Mouse (Mus musculus) spleen, adult 2 months (tissue): ENCODE results near the gene Rorc. TPM values are rescaled to one million over a fixed set of nuclear protein-coding genes. Genes with fewer than 3 reads are reported as not detected.

Source experiments
- DNase-seq, 2 experiments: peaks; one replicate each; pipeline versions ENCODE4 v3.0.0 to v3.0.0-alpha.2; 2012 to 2021; ENCODE audit warnings: low spot score in 2 of 2, low read depth in 1 of 2
- H3K27ac ChIP-seq: fragments of 200-500 bp; 2 replicates; pipeline ENCODE4 v1.5.1; 2012; ENCODE audit warnings: low read length, inconsistent platforms; ENCODE audit not compliant: insufficient read depth
- H3K27me3 ChIP-seq: fragments of 200-500 bp; 2 replicates; pipeline ENCODE4 v1.6.1; 2012; ENCODE audit warnings: mild to moderate bottlenecking, moderate library complexity, low read length, inconsistent platforms; ENCODE audit not compliant: control insufficient read depth, insufficient read depth
- H3K36me3 ChIP-seq: fragments of 200-500 bp; 2 replicates; pipeline ENCODE4 v1.6.1; 2012; ENCODE audit warnings: mild to moderate bottlenecking, low read length, inconsistent platforms; ENCODE audit not compliant: control insufficient read depth, insufficient read depth
- H3K4me1 ChIP-seq: fragments of 200-500 bp; 2 replicates; pipeline ENCODE4 v1.6.1; 2011; ENCODE audit warnings: inconsistent platforms; ENCODE audit not compliant: control insufficient read depth, insufficient read depth, insufficient read length
- H3K4me3 ChIP-seq: fragments of 200-500 bp; 2 replicates; pipeline ENCODE4 v1.5.1; 2011; ENCODE audit warnings: mild to moderate bottlenecking, inconsistent platforms; ENCODE audit not compliant: insufficient read depth, insufficient read length; ENCODE audit errors: extremely low read depth
- CTCF ChIP-seq: fragments of 200-500 bp; IDR thresholded peaks from 2 replicates; pipeline ENCODE4 v1.5.1; 2011; ENCODE audit warnings: mild to moderate bottlenecking, inconsistent platforms; ENCODE audit not compliant: insufficient read depth, insufficient read length, insufficient replicate concordance; ENCODE audit errors: extremely low read depth
- POLR2A ChIP-seq: fragments of 200-500 bp; IDR thresholded peaks from 2 replicates; pipeline ENCODE4 v1.6.1; 2011; ENCODE audit warnings: low read depth, low read length, inconsistent platforms
- WGBS: fragments of 180-500 bp; shearing (Covaris S2); methylation state at CpG from one replicate; pipeline ENCODE4 v1.1.7; 2018; 5-methylcytosine and 5-hydroxymethylcytosine counted together
- polyA plus RNA-seq: library from polyadenylated mRNA; depleted of rRNA; stranded (reverse); fragments of >200 nt; gene quantifications from 2 replicates; pipeline ENCODE4 v1.2.3, GENCODE M21; 2012

Rorc gene
- polyA plus RNA-seq, 1 experiment = 1.1 TPM

DNA sequence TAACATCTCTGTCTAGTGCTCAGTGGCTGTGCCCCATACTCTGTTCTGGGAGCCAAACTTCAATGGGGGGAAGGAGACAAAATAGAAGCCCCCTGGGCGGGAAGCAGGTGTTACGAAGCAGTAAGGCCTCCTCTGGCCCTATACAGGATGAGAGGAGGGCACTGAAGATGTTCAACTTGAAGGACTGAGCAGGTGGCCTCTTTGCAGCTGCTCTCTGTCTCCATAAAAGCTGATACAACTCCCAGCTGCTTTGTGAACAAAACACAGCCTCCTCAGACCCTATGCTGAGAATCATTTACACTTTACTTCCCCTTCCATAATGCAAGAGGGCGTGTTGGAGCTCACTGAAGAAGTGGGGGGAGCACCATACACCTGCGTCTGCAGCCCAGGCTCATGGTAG, 14.1 kb downstream of the Rorc start:
- no peak for DNase-seq
- TF ChIP-seq POLR2A = no peak
- TF ChIP-seq CTCF = no peak
- H3K4me3 ChIP-seq = no peak overlapping the region
- no peak overlapping the region for H3K27ac ChIP-seq
- H3K27me3 ChIP-seq = no peaks in the 10 kb centered on the region
- 40% methylated on average over 4 of the region's 4 CpGs for WGBS
- H3K36me3 ChIP-seq = no peaks in the 10 kb centered on the region
- no peaks in the 10 kb centered on the region for H3K4me1 ChIP-seq

DNA sequence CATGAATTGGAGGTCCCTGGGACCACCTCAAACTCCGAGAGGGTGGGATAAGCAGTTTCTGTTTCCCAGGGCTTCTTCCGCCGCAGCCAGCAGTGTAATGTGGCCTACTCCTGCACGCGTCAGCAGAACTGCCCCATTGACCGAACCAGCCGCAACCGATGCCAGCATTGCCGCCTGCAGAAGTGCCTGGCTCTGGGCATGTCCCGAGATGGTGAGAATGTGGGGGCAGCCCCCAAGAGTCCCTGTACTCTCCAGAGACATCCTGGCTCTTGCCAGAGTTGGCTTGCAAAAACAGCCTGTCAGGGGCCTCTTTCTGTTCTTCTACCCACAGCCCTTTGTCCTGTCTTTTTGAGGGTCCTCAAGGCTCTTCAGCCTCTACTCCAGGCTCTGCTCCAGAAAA, 14.8 kb downstream of the Rorc start:
- no peak for DNase-seq
- 85% methylated on average over 10 of the region's 10 CpGs for WGBS
- no peaks in the 10 kb centered on the region for H3K4me1 ChIP-seq
- H3K27me3 ChIP-seq = no peaks in the 10 kb centered on the region
- H3K36me3 ChIP-seq = no peaks in the 10 kb centered on the region
- TF ChIP-seq POLR2A (no peak), CTCF (no peak)
- no peak overlapping the region for H3K27ac ChIP-seq
- H3K4me3 ChIP-seq = no peak overlapping the region

DNA sequence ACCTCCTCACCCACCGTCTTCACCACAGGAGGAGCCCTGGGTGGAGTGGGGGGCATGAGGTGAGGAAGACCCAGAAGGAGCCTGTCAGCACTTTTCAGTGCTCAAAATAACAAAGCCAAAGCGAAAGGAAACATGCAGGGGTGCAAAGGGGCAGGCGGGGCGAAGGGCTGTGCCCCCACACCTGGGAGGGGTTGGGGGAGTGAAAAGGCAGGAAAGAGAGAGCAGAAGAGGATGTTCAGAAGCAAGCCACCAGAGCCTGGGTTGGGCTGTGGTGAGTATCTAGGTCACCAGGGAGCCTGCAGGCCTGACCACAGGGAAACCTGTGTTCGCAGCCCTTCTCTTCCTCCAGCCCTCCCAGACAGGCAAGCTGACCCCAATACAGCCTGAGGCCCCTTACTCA, 15.5 kb downstream of the Rorc start:
- 13% methylated on average over 5 of the region's 5 CpGs for WGBS
- Histone ChIP-seq H3K4me3 (no peak overlapping the region), H3K27ac (no peak overlapping the region), H3K27me3 (no peaks in the 10 kb centered on the region), H3K36me3 (no peaks in the 10 kb centered on the region), H3K4me1 (no peaks in the 10 kb centered on the region)
- no peak for DNase-seq
- TF ChIP-seq POLR2A (no peak), CTCF (no peak)

DNA sequence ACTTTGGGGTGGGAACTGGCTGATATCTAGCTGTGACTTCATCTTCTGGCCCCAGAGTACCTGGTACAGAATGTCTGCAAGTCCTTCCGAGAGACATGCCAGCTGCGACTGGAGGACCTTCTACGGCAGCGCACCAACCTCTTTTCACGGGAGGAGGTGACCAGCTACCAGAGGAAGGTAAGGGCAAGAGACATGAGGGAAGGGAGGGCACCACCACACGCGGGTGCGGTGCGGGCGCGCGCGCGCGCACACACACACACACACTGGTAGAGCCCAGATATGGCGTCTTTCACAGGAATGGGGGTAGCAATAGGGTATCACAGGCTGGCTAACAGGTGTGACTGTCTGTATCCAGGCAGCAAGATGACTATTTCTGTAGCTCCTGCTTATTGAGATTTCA, 16.8 kb downstream of the Rorc start:
- no peaks in the 10 kb centered on the region for H3K27me3 ChIP-seq
- 91% methylated on average over 16 of the region's 16 CpGs for WGBS
- no peak for TF ChIP-seq POLR2A
- TF ChIP-seq CTCF = no peak
- H3K4me3 ChIP-seq = no peak overlapping the region
- H3K4me1 ChIP-seq = no peaks in the 10 kb centered on the region
- H3K36me3 ChIP-seq = no peaks in the 10 kb centered on the region
- no peak for DNase-seq
- no peak overlapping the region for H3K27ac ChIP-seq

DNA sequence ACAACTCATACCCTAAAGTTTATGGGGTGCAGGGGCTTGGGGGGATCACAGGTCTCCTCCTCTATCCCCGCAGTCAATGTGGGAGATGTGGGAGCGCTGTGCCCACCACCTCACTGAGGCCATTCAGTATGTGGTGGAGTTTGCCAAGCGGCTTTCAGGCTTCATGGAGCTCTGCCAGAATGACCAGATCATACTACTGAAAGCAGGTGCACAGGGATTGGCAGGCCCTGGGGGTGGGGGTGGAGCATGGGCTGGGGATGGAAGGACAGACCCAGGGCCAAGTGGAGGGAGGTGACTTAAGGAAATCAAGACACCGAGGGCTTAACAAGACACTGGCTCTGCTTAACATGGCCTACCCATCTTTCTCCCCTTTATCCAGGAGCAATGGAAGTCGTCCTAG, 18.4 kb downstream of the Rorc start:
- Histone ChIP-seq H3K4me3 (no peak overlapping the region), H3K36me3 (no peaks in the 10 kb centered on the region), H3K27ac (no peak overlapping the region), H3K27me3 (no peaks in the 10 kb centered on the region), H3K4me1 (no peaks in the 10 kb centered on the region)
- WGBS = 89% methylated on average over 5 of the region's 5 CpGs
- TF ChIP-seq POLR2A (no peak), CTCF (no peak)
- no peak for DNase-seq

DNA sequence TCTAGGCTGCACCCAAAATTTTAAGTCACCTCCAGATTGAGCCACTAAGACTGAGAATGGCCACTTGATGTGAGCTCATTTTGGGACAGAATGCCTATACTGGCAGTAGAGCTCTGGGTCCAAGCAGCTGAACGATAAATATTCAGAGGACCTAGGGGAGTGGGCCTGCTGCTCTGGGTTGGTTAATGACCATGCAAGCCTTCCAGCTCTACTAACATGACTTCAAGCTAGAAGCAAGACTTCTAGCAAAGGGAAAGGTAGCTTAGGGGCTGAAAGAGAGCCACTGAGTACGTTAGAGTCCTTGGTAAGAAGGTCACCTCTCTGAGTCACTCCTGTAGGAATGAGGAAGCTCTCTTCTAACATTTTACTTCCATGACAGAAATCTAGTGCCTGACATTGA, 19.5 kb downstream of the Rorc start:
- no peak for TF ChIP-seq CTCF
- no peak for TF ChIP-seq POLR2A
- WGBS = 81% methylated on average over 2 of the region's 2 CpGs

DNA sequence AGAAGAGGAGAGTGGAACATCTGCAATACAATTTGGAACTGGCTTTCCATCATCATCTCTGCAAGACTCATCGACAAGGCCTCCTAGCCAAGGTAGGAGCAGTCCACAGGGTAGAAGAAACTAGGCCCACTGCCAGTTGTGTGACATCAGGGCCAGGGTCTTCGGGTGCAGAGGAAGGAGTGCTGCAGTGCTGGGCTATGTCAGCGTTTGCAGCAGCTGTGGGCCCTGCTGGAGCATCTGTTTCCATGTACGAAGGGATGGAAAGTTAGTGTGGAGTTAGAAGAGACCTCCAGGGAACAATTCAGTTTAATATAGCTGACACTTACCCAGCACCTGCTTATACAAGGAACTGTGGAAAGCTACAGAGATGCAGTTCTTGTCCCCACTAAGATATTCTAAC, 20.5 kb downstream of the Rorc start:
- Histone ChIP-seq H3K36me3 (no peaks in the 10 kb centered on the region), H3K4me1 (no peaks in the 10 kb centered on the region), H3K4me3 (no peak overlapping the region), H3K27me3 (no peaks in the 10 kb centered on the region), H3K27ac (no peak overlapping the region)
- no peak for TF ChIP-seq POLR2A
- TF ChIP-seq CTCF = no peak
- no peak for DNase-seq
- WGBS = 79% methylated on average over 4 of the region's 4 CpGs

More for the DNA sequence above, 19.5 kb downstream of the Rorc start:
- DNase-seq = no peak
- Histone ChIP-seq H3K27ac (no peak overlapping the region), H3K4me1 (no peaks in the 10 kb centered on the region), H3K27me3 (no peaks in the 10 kb centered on the region), H3K36me3 (no peaks in the 10 kb centered on the region), H3K4me3 (no peak overlapping the region)

DNA sequence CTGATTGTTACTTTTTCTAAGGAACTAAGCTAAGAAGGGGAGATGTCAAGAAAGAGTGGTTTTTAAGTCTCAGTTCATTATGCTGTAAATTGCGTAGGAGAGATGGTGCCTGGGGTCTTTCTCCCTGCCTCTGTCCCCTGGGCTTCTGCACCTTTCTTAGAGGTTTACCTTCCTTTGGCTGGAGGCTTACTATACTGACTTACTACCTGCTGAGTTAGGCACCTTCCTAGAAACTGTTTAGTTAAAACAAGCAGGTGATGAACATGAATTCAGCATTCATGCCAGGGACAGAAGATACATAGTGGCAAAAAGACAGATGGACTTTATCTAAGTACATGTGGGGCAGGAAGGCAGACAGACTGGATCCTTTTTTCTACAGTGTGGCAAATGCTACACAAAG, 23.7 kb downstream of the Rorc start:
- H3K4me3 ChIP-seq = no peak overlapping the region
- 87% methylated on average over 1 of the region's 1 CpGs for WGBS
- no peaks in the 10 kb centered on the region for H3K36me3 ChIP-seq
- H3K4me1 ChIP-seq = no peaks in the 10 kb centered on the region; the same call in 1 of the 2 replicates
- no peak for DNase-seq
- peaks cover 2% of the 10 kb centered on the region; the same call in 1 of the 2 replicates for H3K27me3 ChIP-seq
- TF ChIP-seq CTCF (no peak), POLR2A (no peak)
- H3K27ac ChIP-seq = no peak overlapping the region
